Mouse (Mus musculus) C2C12 (cell line): ENCODE measurements around the gene Slmap. TPM values are rescaled to one million over a fixed set of nuclear protein-coding genes. Genes with fewer than 3 reads are reported as not detected.

ENCODE experiments used
- H3K27me3 ChIP-seq: one replicate; pipeline ENCODE4 v1.6.1; 2011; ENCODE audit not compliant: control insufficient read depth, insufficient read depth, insufficient read length
- H3K36me3 ChIP-seq: one replicate; pipeline ENCODE4 v1.6.1; 2011; ENCODE audit not compliant: control insufficient read depth, insufficient read depth
- H3K4me3 ChIP-seq: one replicate; pipeline ENCODE4 v1.5.1; 2011; ENCODE audit warnings: mild to moderate bottlenecking, control low read depth; ENCODE audit not compliant: poor library complexity, insufficient read depth, severe bottlenecking
- H3K79me2 ChIP-seq: one replicate; pipeline ENCODE4 v1.6.1; 2011; ENCODE audit not compliant: control insufficient read depth, insufficient read depth
- H3K79me3 ChIP-seq: one replicate; pipeline ENCODE4 v1.6.1; 2011; ENCODE audit warnings: low read depth, control low read depth
- H3ac ChIP-seq: one replicate; pipeline ENCODE3; 2011; ENCODE audit warnings: low read depth; ENCODE audit not compliant: control insufficient read depth, insufficient read length
- CEBPB ChIP-seq: IDR thresholded peaks from one replicate; pipeline ENCODE4 v1.6.1; 2011; ENCODE audit warnings: low read depth, mild to moderate bottlenecking, control low read depth, moderate library complexity
- CTCF ChIP-seq: IDR thresholded peaks from one replicate; pipeline ENCODE4 v1.5.1; 2011; ENCODE audit not compliant: control insufficient read depth, insufficient read depth, insufficient read length
- FOSL1 ChIP-seq: IDR thresholded peaks from one replicate; pipeline ENCODE4 v1.8.0; 2011; ENCODE audit warnings: mild to moderate bottlenecking, low read length; ENCODE audit not compliant: poor library complexity, insufficient read depth, severe bottlenecking
- MAX ChIP-seq: IDR thresholded peaks from one replicate; pipeline ENCODE4 v1.6.1; 2011; ENCODE audit warnings: mild to moderate bottlenecking, control low read depth
- MYOD1 ChIP-seq: IDR thresholded peaks from one replicate; pipeline ENCODE4 v1.6.1; 2011; ENCODE audit warnings: low read depth; ENCODE audit not compliant: control insufficient read depth, insufficient read length
- MYOG ChIP-seq: IDR thresholded peaks from one replicate; pipeline ENCODE4 v1.6.1; 2011; ENCODE audit not compliant: control insufficient read depth, insufficient read length; ENCODE audit errors: extremely low read depth
- USF1 ChIP-seq: IDR thresholded peaks from one replicate; pipeline ENCODE4 v1.6.1; 2011; ENCODE audit warnings: low read depth, mild to moderate bottlenecking, control low read depth, moderate library complexity
- polyA plus RNA-seq: library from polyadenylated mRNA; unstranded; fragments of >200 nt; fragmentation: generic; extraction: Trizol; gene quantifications from one replicate; pipeline ENCODE4 v1.2.1, GENCODE M21; 2012; ENCODE audit warnings: missing spikeins

The Slmap gene
- polyA plus RNA-seq, 1 experiment: 10.8 TPM

DNA sequence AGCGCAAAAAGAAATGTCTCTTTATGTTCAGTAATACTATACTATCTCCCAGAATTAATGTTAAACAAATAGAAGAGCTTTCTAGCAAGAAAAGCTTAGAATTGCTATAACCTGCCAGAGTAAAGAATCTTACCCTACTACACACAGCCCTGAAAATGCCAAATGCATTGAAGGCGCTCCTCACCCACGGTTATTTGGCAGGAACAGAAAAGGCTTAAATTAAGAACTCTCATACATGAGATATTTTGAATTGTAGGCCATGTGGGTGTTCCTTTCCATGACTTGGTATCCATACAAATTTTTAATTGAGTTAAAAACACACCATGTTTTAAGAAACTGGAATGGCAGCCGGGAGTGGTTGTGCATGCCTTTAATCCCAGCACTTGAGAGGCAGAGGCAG lies 4.5 kb upstream of the Slmap start:
- Histone ChIP-seq H3ac (no peak overlapping the region), H3K79me3 (no peaks in the 10 kb centered on the region), H3K79me2 (peaks cover 5% of the 10 kb centered on the region), H3K4me3 (no peak overlapping the region), H3K27me3 (no peaks in the 10 kb centered on the region), H3K36me3 (no peaks in the 10 kb centered on the region)
- TF ChIP-seq FOSL1 (no peak), USF1 (no peak), CEBPB (no peak), CTCF (no peak), MYOD1 (no peak), MYOG (no peak), MAX (no peak)

- TF ChIP-seq FOSL1 (no peak), MYOD1 (no peak), MYOG (no peak)
- H3K27me3 ChIP-seq: no peaks in the 10 kb centered on the region
- H3K79me3 ChIP-seq: peaks cover 47% of the 10 kb centered on the region
- peak overlapping the region; percentile 66 for H3K4me3 ChIP-seq
- H3K36me3 ChIP-seq: peaks cover 23% of the 10 kb centered on the region
- H3ac ChIP-seq: peak overlapping the region; percentile 79
- H3K79me2 ChIP-seq: peaks cover 56% of the 10 kb centered on the region
Observed at GRCm38 (mm10) chr14:26533821-26534756, 642 bp downstream of the Slmap start.

DNA sequence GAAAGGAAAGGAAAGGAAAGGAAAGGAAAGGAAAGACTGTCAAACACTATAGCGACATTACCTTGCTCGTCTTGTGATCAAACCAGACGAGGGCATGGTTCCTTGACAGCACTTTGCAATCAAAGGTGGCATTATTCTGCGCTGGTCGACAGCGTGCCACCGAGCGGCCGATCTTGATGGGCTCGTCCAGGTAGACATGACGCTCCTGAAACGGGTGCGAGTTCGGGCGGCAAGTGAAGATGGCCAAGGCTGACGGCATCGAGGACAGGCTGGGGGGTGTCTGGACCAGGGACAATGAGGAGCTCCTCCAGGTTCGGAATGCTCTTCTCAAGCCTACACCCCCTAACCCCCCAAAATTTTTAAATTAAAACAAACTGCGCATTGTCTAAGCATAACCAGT lies 1.5 kb downstream of the Slmap start:
- Histone ChIP-seq H3K79me2 (peaks cover 64% of the 10 kb centered on the region), H3K27me3 (no peaks in the 10 kb centered on the region), H3K4me3 (peak overlapping the region; percentile 66), H3K36me3 (peaks cover 30% of the 10 kb centered on the region), H3K79me3 (peaks cover 52% of the 10 kb centered on the region), H3ac (peak overlapping the region; percentile 79)
- no peak for TF ChIP-seq FOSL1
- TF ChIP-seq MYOG: no peak
- TF ChIP-seq MAX: no peak
- TF ChIP-seq USF1: no peak
- no peak for TF ChIP-seq MYOD1
- no peak for TF ChIP-seq CTCF
- TF ChIP-seq CEBPB: no peak

DNA sequence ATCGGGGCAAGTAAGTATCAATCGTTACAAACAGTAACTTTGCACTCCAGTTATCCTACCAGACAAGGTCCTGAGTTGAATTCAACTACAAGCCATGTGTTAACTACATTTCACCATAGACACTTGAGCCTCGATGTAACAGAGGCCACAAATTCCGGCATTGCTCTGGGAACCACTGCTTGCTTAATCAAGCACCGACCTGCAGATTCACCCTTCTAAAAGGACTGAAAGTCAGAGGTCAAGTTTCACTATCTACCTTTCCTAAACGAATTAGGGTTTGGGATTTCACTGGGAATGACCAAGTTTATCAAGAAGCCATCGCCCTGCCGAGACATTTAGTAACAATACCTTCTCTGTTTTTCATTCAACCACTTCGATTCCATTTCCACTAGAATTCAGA lies 2.0 kb downstream of the Slmap start:
- peaks cover 70% of the 10 kb centered on the region for H3K79me2 ChIP-seq
- no peaks in the 10 kb centered on the region for H3K27me3 ChIP-seq
- H3K36me3 ChIP-seq: peaks cover 32% of the 10 kb centered on the region
- TF ChIP-seq MYOG (no peak), MAX (no peak), FOSL1 (no peak), MYOD1 (no peak), USF1 (no peak), CEBPB (no peak), CTCF (no peak)
- H3K4me3 ChIP-seq: peak overlapping the region; percentile 66
- no peak overlapping the region for H3ac ChIP-seq
- H3K79me3 ChIP-seq: peaks cover 57% of the 10 kb centered on the region

DNA sequence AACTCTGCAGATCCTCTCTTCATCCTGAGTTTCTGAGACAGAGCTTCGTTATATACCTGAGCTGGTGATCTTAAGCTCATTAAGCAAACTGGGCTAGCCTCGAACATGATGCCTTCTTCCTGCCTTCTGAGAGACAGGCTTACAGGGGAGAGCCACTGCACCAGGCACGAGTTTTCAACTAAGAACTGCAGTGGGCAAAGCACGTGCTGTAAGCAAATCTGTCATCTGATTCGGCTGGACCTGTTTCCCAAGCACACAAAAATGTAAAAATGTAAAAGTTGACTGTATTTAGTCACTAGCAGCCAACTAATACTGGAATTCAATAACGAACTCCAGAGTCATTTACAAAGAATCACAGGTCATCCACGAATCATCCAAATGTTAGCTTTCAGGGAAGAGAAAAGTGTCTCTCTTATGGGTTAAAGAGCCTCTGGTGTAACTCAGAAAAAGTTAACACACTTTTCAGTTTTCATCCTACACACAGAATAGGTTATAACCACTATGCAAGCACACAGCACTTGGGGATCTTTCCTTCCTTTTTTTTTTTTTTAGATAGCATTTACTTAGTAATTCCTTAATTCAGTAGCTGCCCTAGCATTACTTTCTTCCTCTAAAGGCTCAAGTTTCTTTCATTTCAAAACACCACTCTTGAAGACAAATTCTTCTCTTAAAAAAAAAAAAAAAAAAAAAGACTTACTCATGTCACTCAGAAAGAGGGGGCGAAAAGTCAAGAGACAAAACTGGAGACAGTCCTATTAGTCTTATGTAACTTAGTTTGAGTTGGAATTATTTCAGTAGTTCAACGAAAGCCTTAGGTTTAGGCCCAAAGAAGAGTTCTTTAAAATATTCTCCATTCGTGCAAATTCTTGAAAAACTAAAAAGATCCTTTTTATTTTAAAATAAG lies 3.1 kb downstream of the Slmap start:
- Histone ChIP-seq H3ac (no peak overlapping the region), H3K79me3 (peaks cover 67% of the 10 kb centered on the region), H3K27me3 (no peaks in the 10 kb centered on the region), H3K36me3 (peaks cover 32% of the 10 kb centered on the region), H3K4me3 (no peak overlapping the region), H3K79me2 (peaks cover 81% of the 10 kb centered on the region)
- no peak for TF ChIP-seq CEBPB
- no peak for TF ChIP-seq USF1
- TF ChIP-seq MYOG: no peak
- no peak for TF ChIP-seq MYOD1
- no peak for TF ChIP-seq MAX
- TF ChIP-seq FOSL1: no peak
- TF ChIP-seq CTCF: no peak
